Mouse (Mus musculus): ENCODE measurements around the gene Gnpat.
A peak's percentile ranks its signal among the peaks of the same experiment; 100 is the strongest.

Gnpat gene

GRCm38 (mm10) chr8:124862321-124863162 lies at the start of gene Gnpat, which contains the start of gene 2810004N23Rik:
Gene Gnpat, plus strand, starts transcription at chr8:124863033.
Gene 2810004N23Rik, minus strand, starts transcription at chr8:124863120.
- DNase-seq (ENCODE audit: low read depth, low spot score), result peak; percentile 94

GRCm38 (mm10) chr8:124813326-124813725 lies 49.5 kb upstream of the Gnpat start:
- DNase-seq (ENCODE audit: low read depth, low spot score), result no peak

GRCm38 (mm10) chr8:124815870-124816269 lies 47.0 kb upstream of the Gnpat start:
- DNase-seq (ENCODE audit: low read depth, low spot score), result no peak

- no peak for DNase-seq (ENCODE audit: low read depth, low spot score)
Measured at GRCm38 (mm10) chr8:124816866-124817265, 46.0 kb upstream of the Gnpat start.

- DNase-seq (ENCODE audit: low read depth, low spot score), result no peak
Measured at GRCm38 (mm10) chr8:124817361-124817760, 45.5 kb upstream of the Gnpat start.

GRCm38 (mm10) chr8:124819612-124820115 lies 43.2 kb upstream of the Gnpat start:
- DNase-seq (ENCODE audit: low read depth, low spot score), result no peak

- DNase-seq (ENCODE audit: low read depth, low spot score), result no peak
Measured at GRCm38 (mm10) chr8:124820125-124820524, 42.7 kb upstream of the Gnpat start.

- DNase-seq (ENCODE audit: low read depth, low spot score), result peak; percentile 22
Measured at GRCm38 (mm10) chr8:124823497-124823896, 39.3 kb upstream of the Gnpat start.

GRCm38 (mm10) chr8:124826658-124827057 lies 36.2 kb upstream of the Gnpat start:
- DNase-seq (ENCODE audit: low read depth, low spot score), result no peak

GRCm38 (mm10) chr8:124827387-124827786 lies 35.4 kb upstream of the Gnpat start:
- DNase-seq (ENCODE audit: low read depth, low spot score), result peak; percentile 64

- no peak for DNase-seq (ENCODE audit: low read depth, low spot score)
Measured at GRCm38 (mm10) chr8:124828561-124829240, 34.1 kb upstream of the Gnpat start.

- no peak for DNase-seq (ENCODE audit: low read depth, low spot score)
Measured at GRCm38 (mm10) chr8:124830050-124830449, 32.8 kb upstream of the Gnpat start.

- DNase-seq (ENCODE audit: low read depth, low spot score), result no peak
Measured at GRCm38 (mm10) chr8:124831531-124831930, 31.3 kb upstream of the Gnpat start.

GRCm38 (mm10) chr8:124831941-124832340 lies 30.9 kb upstream of the Gnpat start:
- no peak for DNase-seq (ENCODE audit: low read depth, low spot score)

GRCm38 (mm10) chr8:124833430-124834205 lies 29.2 kb upstream of the Gnpat start:
- DNase-seq (ENCODE audit: low read depth, low spot score), result no peak

- no peak for DNase-seq (ENCODE audit: low read depth, low spot score)
Measured at GRCm38 (mm10) chr8:124835848-124836247, 27.0 kb upstream of the Gnpat start.

- DNase-seq (ENCODE audit: low read depth, low spot score), result no peak
Measured at GRCm38 (mm10) chr8:124836273-124836672, 26.6 kb upstream of the Gnpat start.

GRCm38 (mm10) chr8:124836907-124837306 lies 25.9 kb upstream of the Gnpat start:
- no peak for DNase-seq (ENCODE audit: low read depth, low spot score)

- DNase-seq (ENCODE audit: low read depth, low spot score), result no peak
Measured at GRCm38 (mm10) chr8:124837956-124838355, 24.9 kb upstream of the Gnpat start.

- no peak for DNase-seq (ENCODE audit: low read depth, low spot score)
Measured at GRCm38 (mm10) chr8:124839371-124839770, 23.5 kb upstream of the Gnpat start.

GRCm38 (mm10) chr8:124840900-124841299 lies 21.9 kb upstream of the Gnpat start:
- no peak for DNase-seq (ENCODE audit: low read depth, low spot score)

GRCm38 (mm10) chr8:124841775-124842174 lies 21.1 kb upstream of the Gnpat start:
- no peak for DNase-seq (ENCODE audit: low read depth, low spot score)
